In the genomic region with DNA sequence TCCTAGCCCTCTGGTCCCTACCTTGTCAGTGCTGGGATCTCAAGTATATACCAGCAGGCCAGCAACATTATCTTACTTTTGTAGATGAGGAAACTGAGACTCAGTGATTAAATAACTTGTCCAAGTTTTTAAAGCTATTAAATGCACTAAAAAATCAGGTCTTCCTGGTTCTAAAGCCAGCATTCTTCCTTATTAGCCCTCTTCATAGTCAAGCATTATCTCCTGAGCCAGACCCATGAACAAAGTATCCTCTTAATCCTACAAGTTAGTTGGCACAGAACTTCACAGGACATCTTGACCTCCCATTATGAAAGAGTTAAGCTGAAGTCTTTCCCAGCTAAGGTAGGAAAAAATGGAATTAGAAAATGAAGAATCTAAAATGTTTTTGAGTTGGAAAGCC, we compare ENCODE assay signal across 21 mouse cellular contexts. TPM values are rescaled to one million over a fixed set of nuclear protein-coding genes. Genes with fewer than 3 reads are reported as not detected.
A peak's percentile ranks its signal among the peaks of the same experiment; 100 is the strongest.
DNase-seq lines count a peak whose midpoint lies in the region.
"Had no signal": no experiment of that assay in that cellular context is flagged by ENCODE, and none has a peak within 500 bp of the region (broad histone marks: within the 10 kb centered on the region; RNA-seq: fewer than 3 reads in every experiment).

No protein-coding gene starts in this region.

- peak; percentile 14 for DNase-seq in heart, adult 11 months
- no peak for DNase-seq in heart, embryonic 10.5 days (ENCODE audit: low spot score)
- DNase-seq in gonadal fat pad, adult 2 months (ENCODE audit: low read depth): peak; percentile 84
- no peak for DNase-seq in cerebellum, postnatal 10 days
- DNase-seq: adrenal gland, adult 8-10 months; adrenal gland, postnatal 14 days; adrenal gland, postnatal 36 days; B cell, adult 2 months; cerebellum, adult 11 months; cerebellum, adult 18-20 months; cerebellum, adult 8-10 months; cerebellum, adult 9-11 months; cerebellum, postnatal 25 days had no signal

- peaks cover 51% of the 10 kb centered on the region for H3K36me3 ChIP-seq in heart, embryonic 10.5 days

- no peaks in the 10 kb centered on the region for H3K27me3 ChIP-seq in heart, embryonic 10.5 days (ENCODE audit: insufficient read depth, poor library complexity, severe bottlenecking)
- H3K27me3 ChIP-seq: CH12.LX; embryonic facial prominence, embryonic 12.5 days; forebrain, embryonic 12.5 days; Patski had no signal

- no peak overlapping the region for H3K27ac ChIP-seq in heart, embryonic 10.5 days
- peak overlapping the region; percentile 72 for H3K27ac ChIP-seq in brown adipose tissue, adult 24 weeks (replicated peaks; ENCODE audit: low read depth, low read length)
- H3K27ac ChIP-seq: embryonic facial prominence, embryonic 10.5 days; embryonic facial prominence, embryonic 12.5 days; forebrain, embryonic 10.5 days; forebrain, embryonic 12.5 days had no signal

- no peaks in the 10 kb centered on the region for H3K9me3 ChIP-seq in heart, embryonic 10.5 days
- H3K9me3 ChIP-seq: embryonic facial prominence, embryonic 10.5 days; embryonic facial prominence, embryonic 12.5 days; forebrain, embryonic 10.5 days; forebrain, embryonic 12.5 days; G1E had no signal

- no peak overlapping the region for H3K4me3 ChIP-seq in heart, embryonic 10.5 days
- no peak overlapping the region for H3K4me3 ChIP-seq in brown adipose tissue, adult 24 weeks (ENCODE audit: insufficient read depth, low read depth, low read length)
- H3K4me3 ChIP-seq: embryonic facial prominence, embryonic 10.5 days; embryonic facial prominence, embryonic 12.5 days; forebrain, embryonic 10.5 days; forebrain, embryonic 12.5 days had no signal

- H3K4me1 ChIP-seq in heart, embryonic 10.5 days: no peaks in the 10 kb centered on the region
- peaks cover 7% of the 10 kb centered on the region; the same call in 1 of the 2 replicates for H3K4me1 ChIP-seq in brown adipose tissue, adult 24 weeks (ENCODE audit: control insufficient read depth, insufficient read depth, insufficient read length, low read length)
- H3K4me1 ChIP-seq: embryonic facial prominence, embryonic 10.5 days; embryonic facial prominence, embryonic 12.5 days; forebrain, embryonic 10.5 days; forebrain, embryonic 12.5 days had no signal

RNA-seq across cellular contexts. Expression of gene Pigu, which starts 28.3 kb away (rescaled TPM):
- 60.3 and 61.2 TPM in 2 replicates for polyA plus RNA-seq in heart, embryonic 10.5 days (2016; fragmentation: Nextera tagmentation; extraction: Ambion mirVana)
- polyA plus RNA-seq in brown adipose tissue, adult 24 weeks (2012; ENCODE audit: insufficient read depth, insufficient read length, missing spikeins): 19.0 and 20.3 TPM in 2 replicates
- 34.3 and 43.4 TPM in 2 replicates for polyA plus RNA-seq in gonadal fat pad, adult 2 months (2012; rRNA removed)

RNA-seq across cellular contexts. Expression of gene Trp53inp2, which starts 52.0 kb away (rescaled TPM):
- polyA plus RNA-seq in heart, embryonic 10.5 days (2016; fragmentation: Nextera tagmentation; extraction: Ambion mirVana): 61.4 and 118 TPM in 2 replicates
- 229 and 288 TPM in 2 replicates for polyA plus RNA-seq in brown adipose tissue, adult 24 weeks (2012; ENCODE audit: insufficient read depth, insufficient read length, missing spikeins)
- 159 and 199 TPM in 2 replicates for polyA plus RNA-seq in gonadal fat pad, adult 2 months (2012; rRNA removed)

RNA-seq across cellular contexts. Expression of gene Map1lc3a, which starts 52.8 kb away (rescaled TPM):
- 140 and 172 TPM in 2 replicates for polyA plus RNA-seq in heart, embryonic 10.5 days (2016; fragmentation: Nextera tagmentation; extraction: Ambion mirVana)
- polyA plus RNA-seq in brown adipose tissue, adult 24 weeks (2012; ENCODE audit: insufficient read depth, insufficient read length, missing spikeins): 428 and 471 TPM in 2 replicates
- 393 and 400 TPM in 2 replicates for polyA plus RNA-seq in gonadal fat pad, adult 2 months (2012; rRNA removed)

Comparison
In these comparisons a context has a peak if more than half of its experiments do, and no peak if none do; other contexts are left out.
1. DNase-seq: peak in heart, adult 11 months (single experiment) and gonadal fat pad, adult 2 months (single experiment); none in heart, embryonic 10.5 days (single experiment) and cerebellum, postnatal 10 days (0 of 2).